Mouse (Mus musculus) thymus, postnatal 25 days (tissue): ENCODE data around the gene Wdr26.

Experiments used
- DNase-seq: peaks from one replicate; pipeline ENCODE4 v3.0.0; 2022

Gene Wdr26

DNA sequence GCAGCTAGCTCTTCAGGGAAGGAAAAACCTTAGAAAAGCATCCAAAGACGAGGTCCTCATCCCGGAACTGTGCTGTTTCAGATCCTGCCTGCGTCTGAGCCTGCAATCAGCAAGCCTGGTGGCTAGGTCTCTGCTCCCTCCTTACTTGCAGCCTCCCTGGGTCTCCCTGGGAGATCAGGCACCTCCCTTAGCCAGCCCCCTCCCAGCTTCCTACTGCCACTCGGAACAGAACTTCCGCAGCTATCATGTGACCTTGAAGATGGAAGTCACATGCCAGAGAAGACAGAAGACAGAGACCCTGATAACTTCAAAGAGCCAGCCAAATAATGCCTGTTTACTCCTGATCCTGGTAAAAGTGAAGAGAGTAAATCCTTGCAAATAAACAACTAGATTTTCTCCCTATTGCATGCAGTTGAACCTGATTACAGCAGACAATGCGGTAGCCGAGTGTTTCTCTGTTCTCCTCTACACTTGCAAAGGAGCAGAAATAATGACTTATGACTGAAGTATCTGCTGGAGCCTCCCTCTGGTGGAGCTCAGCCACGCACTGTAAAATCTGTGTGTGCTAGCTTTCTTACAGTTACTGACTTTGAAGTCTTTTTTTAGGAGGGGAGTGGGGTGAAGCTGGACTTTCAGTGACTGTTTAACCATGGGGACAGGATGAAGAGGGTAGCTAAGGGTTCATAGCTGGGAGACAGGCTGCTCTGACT lies 22.7 kb upstream of the Wdr26 start:
- DNase-seq, result peak; percentile 68

DNA sequence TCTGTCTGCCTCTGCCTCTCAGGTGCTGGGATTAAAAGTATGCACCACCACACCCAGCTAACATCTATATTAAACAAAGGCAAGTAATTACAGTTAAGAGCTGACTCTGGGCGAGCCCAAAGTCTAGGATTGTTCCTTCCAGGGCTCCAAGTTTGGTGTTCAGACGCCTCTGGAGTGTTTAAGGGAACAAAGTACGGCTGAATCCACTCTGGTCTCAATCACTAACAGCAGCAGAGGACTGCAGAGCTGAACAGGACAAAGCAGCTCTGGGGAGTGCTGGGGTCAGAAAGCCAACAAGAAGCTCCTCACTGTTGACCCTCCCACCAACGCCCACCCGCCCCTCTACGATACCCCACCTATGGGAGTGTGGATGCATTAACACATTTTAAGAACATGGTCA lies 21.9 kb upstream of the Wdr26 start:
- DNase-seq, result no peak

DNA sequence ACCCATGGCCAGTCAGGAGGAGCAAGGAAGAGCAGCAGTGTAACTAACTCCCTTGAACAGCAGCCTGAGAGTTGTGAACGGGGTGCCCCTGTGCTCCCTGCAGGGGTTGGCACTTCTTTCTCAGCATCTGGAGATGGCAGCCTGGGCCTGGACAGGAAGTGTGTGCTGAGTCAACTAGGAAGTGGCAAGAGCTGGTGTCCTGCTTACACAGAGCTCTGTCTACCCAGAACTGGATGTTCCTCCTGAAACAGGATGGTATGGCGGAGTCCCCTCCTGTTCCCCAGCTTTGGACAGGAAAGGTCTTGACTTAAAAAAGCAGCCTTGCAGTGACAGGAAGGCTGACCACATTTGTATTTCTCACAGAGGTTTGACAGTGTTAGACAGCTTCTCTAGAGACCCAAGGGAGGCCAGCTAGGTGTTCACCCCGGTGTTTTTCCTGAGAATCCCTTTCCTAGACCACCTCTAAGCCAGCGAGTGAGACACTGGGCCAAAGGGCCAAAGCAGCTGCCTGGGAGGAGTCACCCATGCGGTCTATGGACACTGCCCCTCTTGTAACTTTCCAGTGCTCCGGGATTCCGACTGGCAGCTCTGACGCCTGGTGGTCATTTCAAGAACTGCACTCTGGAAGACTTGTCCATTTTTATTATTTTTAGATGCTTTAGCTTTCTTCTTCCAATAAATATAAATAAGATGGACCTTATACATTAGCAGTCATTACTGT lies 20.7 kb upstream of the Wdr26 start:
- DNase-seq, result peak; percentile 72

DNA sequence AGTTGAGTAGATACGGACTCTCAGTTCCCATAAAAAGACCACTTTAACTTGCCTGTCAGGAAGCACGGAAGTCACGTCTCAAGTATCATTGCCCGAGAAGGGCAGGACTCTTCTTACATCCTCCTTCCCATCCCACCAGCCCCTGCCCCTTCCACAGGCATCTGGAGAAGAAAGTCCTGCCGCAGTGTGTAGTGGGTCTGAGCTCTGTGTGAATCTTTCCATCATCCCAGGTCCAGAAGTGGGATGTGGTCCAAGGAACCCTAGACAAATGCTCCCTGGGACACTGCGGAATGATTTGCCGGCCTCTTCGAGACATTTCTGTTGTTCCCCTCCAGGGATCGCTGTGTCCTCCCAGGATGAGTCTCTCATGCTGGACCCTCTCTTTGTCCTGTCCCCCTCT lies 20.0 kb upstream of the Wdr26 start:
- DNase-seq, result no peak

DNA sequence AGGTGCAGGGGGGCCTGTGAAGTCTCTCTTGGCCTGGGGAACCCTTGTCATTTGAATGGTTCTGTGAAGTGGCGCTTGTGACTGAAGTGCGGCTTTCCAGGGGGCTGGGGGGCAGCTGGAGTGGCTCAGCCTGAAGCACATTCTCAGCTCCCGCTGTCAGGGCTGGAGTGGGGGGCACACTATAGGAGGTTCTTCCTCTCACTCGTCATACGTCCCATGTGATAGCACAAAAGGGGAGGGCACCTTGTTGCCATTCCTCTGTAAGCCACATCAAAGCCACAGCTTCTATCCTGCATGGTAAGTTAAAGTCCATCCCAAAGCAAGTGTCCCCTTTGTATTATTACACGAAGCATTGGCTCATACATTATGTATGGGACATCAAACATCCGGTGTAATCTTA lies 19.5 kb upstream of the Wdr26 start:
- DNase-seq, result peak; percentile 11

DNA sequence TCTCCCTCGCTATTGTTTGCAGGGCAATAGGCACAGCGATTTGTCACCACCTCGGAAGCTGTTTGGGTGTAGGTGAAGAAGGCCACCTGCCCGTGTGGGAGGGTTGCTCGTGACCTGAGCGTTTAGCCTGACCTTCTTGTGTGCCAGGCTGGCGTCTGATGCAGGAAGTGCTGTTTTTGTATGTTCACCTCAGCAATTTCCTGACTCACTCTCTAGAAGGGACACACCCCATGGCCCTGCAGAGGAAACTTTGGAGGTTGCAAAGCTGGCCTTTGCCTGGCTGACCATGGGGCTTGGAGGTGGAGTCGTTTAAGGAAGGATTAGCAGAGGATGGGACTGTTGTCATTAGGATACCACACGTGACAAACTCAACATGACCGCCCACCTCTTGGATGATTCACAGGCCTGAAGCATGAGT lies 18.9 kb upstream of the Wdr26 start:
- peak; percentile 57 for DNase-seq

DNA sequence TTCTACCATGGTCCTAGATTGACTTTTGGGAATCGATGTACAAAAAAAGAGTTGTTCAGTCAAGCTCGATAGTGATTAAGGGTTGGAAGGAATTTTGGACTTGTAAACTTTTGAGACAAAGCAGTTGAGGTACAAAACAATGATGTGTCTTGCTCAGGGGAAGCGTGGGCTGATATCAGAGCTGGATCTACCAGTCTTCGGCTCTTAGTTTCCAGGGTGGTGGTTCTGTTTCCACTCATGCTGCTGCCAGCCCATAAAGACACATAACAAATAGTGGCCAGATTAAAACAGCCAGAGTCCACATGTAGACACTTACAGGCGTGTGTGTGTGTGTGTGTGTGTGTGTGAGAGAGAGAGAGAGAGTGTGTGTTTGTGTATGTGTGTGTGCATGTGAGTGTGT lies 17.2 kb upstream of the Wdr26 start:
- DNase-seq, result peak; percentile 19

DNA sequence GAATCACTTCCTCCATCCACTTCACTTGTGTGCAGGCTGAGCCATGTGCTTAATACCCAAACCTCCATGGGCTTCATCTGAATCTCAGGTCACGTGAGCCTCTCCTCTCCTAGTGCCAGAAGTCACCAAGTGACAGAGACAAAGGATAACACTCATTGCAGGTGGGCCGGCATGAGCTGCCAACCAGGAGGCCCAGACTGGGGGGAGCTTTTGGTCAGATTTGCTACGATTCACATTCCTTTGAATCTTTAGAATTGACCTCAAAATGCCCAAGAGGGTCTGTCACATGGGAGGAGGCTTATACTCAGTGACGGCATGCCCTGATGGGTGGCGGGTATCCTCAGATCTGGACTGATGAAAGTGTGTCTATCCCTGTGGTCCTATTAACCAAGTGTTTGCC lies 16.8 kb upstream of the Wdr26 start:
- DNase-seq, result no peak

DNA sequence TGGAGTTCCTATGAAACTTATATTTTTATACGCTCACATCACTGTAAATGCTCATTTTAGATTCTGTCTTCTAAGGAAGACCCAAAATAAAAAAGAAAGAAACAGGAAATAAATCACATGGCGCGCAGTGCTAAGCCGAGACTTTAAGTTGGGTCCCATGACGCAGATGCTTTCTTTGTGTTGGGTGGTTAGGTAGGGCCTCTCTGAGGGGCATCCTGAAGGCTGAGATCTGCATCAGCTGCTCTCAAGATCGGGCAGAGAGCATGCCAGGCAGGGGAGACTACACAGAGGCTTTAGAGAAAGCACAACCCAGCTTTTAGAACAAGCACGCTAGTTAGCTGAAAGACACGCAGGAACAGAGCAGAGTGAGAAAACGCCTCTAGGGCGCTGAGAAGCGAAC lies 16.0 kb upstream of the Wdr26 start:
- peak; percentile 62 for DNase-seq

DNA sequence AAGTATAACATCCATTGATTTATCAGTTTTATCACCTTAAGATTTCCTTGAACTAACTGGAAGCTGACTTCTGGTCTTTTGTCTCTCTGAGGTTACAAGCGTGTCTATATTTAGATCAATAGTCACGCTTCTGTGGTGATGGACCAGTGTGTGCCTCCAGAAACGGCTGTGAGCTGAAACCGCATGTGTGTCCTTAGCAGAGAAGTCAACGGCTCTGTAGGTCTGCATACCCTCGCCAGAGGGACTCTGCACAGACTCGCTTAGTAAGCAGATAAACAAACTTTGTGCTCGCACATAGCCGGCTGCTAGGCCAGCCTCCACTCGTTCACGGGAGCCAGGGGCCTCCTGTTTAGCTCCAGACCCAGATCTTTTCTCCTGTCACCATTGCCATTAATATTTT lies 15.0 kb upstream of the Wdr26 start:
- peak; percentile 22 for DNase-seq

DNA sequence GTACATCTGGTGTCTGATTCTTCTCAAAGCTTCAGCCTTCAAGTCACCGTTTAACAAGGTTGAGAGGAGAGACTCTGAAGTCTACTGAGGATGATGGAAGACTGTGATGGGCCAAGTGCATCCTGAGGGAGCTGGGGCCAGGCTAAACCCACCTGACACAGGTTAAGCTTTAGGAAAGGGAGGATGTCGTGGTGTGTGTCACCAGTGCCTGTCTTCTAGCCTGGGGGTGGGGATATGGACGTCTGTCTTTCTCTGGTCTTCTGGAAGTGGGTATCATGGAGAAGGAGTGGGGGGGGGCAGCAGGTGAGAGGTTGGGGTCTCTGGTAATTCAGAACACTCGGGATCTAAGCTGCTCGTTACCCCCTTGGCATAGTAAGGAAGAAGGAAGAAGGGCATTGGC lies 13.5 kb upstream of the Wdr26 start:
- no peak for DNase-seq

DNA sequence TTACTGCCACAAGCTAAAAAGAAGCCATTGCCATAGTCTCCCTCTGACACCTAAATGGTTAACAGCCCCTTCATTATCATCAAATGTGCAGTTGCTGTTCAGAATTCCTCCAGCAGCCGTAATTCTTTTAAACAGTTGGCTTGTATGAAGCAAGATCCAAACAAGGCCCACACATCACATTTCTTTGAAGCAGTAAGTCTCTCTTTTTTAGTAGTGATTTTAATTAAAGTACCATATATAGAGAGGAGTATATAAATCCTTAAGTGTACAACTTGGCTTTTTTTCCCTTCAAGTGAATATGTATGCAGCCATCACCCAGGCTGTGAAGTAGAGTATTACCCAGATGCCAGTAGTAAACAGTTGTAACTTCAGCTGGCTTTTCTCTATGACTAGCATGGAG lies 10.2 kb upstream of the Wdr26 start:
- DNase-seq, result no peak

DNA sequence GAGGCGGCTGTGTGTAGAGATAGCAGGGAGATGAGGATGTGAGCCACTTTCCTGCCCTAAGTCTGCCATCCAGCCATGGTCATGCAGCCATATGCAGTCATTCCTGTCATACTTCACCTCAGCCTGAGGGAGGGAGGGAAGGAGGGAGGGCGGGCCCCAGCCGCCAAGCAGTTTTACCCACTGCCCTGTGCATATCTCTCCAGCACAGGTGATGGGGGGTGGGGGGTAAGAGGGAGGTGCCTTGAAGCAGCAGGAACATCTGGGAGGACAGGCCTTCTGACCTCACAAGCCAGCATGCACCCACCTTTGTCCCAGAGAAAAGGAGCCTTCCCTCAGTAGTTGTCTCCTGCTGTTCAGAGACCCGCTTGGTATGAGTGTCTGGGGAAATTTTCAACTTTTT lies 4.5 kb upstream of the Wdr26 start:
- no peak for DNase-seq

DNA sequence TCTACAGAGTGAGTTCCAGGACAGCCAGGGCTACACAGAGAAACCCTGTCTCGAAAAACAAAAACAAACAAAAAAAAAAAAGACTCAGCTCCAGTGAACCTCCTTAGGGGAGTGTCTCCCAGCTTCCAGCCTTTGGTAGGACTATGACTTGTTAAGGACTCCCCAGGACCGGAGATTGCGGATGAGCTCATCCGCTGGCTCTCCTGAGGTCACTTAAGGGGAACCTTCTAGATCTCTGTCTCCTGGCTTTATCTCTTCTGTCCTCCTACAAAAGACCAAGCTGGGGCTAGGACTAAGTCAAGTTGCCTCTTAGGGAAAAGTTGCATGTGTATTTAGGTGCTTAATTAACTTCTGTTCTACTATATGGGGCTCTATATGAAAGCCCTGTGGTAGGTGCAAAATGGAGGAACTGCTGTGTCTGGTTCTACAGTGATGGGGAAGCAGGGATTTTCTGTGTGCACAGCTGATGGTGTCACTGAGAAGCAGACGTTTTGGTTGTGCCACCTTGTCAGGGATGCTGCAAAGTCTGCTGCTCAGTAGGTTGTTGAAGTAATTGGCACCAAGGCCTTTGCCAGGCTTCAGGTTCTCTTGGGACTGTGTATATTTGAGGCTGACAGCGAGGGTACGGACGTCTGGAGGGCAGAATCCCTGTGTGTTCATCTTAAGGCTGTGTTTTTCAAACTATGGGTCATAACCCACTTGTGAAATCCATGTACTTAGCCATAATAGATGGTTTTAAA lies 2.7 kb upstream of the Wdr26 start:
- no peak for DNase-seq

DNA sequence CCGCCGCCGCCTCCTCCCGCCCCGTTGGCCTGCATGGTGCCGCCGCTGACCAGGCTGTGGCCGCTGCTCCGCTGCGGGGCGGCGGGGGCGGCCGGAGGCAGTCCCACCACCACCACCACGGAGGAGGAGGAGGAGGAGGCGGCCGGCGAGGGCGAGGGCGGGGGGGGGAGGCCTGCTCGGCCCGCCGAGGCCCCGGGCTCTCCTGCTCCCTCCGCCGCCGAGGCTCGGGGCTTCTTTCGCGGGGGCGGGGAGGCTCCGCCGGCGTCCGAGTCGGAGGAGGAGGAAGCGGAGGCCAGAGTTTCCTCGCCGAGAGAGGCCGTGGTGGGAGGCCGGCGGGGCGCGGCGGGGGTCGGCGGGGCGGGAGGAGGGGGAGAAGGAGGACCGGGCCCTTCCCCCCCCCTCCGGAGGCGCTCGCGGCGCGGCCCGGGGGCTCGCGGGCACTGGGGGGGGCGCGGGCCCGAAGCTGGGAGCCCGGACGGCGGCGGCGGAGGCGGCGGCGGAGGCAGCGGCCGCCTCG lies 340 bp downstream of the Wdr26 start:
- no peak for DNase-seq

DNA sequence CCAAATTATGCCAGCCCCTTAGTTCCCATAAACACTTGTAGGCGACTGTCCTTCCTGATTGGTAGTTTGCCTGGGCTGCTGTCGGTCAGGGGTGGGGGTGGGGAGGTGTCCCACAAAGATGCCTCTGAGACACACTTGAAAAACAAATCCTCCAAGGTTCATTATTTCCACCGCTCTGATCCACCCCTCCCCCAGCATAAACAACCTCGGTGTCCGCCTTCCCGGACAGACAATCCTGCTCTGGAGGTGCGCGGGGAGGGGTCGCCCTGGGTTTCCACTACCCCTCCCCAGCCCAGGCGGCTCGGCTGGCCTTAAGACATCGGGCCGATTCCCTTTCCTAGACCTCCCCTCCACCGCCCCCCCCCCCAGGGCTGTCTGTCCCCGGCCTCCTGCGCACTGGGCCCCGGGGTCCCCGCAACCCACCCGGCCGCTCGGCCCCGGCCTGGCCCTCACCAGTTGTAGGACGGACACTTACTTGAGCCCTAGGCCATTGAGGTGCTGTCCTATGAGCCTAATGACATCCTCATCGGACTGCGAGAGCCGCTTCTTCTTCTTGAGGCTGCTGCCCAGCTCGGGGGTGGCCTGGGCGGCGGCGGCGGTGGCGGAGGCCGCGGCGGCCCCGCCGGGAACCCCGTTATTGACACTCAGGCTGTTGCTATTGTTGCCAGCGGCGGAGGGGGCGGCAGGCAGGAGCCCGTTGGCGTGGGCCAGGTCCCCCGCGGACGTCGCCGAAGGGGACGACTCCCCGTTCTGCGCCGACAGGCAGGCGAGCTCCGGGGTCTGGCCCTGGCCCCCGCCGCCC lies 999 bp downstream of the Wdr26 start:
- peak; percentile 39 for DNase-seq

DNA sequence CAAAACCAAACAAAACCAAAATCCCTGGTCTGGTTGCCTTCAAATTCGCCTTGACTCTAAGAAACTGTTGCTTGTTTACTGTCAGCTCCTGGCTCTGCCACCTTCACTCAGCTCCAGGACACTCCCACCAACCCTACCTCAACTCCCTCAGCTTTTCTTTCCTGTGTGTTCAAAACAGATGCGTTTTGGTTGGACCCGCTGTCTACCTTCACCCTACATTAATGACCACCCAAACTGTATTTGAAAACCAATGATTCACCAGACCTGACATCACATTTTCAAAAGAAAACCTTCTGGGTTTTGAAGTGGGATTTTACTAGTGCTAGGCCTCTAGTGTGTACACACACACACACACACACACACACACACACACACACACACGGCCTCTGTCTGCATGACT lies 1.7 kb downstream of the Wdr26 start:
- peak; percentile 21 for DNase-seq

DNA sequence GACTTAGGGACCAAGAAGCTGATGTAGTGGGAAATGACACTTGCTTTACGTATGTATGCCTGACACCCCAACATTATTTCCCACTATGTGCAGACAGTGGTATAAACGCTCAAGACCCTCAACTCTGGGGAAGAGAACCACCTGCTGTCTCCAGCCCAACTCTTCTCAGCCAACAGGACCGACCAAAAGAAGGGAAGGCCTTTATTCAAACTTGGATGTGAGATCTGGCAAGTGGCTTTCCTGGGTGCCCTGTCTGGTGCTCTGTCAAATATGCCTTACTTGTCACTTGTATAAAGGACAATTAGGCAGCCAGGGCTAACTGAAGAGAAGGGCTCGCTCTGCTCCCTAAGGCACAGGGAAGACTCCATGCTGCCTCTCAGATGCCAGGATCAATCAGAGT lies 12.4 kb downstream of the Wdr26 start:
- DNase-seq, result no peak

DNA sequence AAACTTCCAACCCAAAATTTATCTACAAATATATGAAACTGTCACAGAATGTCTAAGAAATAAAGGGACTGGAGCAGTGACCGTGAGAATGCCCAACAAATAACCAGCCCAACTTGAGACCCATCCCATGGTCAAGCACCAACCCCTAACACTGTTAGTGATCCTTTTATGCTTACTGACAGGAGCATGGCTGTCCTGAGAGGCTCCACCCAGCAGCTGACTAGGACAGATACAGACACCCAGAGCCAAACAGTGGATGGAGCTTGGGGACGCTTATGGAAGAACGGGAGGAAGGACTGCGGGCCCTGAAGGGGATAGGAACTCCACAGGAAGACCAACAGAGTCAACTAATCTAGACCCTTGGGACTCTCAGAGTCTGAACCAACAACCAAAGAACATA lies 22.9 kb downstream of the Wdr26 start:
- no peak for DNase-seq

DNA sequence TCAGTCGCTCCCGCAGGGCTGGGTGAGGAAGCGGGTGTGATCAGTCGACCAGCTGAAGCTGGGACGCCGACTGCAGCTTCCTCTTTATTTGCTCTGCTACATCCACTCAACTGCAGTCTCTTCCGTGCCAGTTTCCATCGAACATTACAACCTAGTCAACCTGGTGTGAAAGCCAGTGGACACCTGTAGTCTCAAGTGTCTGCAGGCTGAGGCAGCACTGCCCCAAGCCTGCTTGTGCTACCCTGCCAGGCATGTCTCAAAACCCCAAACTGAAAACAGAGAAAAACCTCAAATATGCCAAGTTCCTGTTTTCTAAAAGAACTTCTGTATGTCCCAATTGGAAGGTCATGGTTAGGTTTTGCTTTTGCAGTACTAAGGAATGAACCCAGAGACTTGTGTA lies 41.6 kb downstream of the Wdr26 start:
- peak; percentile 18 for DNase-seq

DNA sequence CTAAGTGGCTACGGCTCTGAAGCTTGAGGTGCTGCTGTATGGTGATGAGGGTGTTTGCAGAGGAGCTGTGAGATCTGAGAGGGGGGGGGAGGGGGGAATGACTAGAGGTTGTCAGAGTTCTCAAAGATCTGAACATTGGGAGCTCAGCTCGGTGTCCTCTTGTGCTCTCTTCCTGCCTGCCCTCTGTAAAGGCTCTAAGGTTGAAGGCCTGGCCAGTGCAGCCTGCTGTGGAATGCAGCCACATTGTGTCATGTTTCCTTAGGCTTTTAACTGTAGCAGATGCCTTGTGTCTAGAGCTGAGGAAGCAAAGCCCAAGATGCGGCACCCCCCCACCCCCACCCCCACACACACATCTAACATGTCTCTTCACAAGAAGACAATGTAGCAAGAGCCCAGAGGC lies 43.4 kb downstream of the Wdr26 start:
- DNase-seq, result no peak

DNA sequence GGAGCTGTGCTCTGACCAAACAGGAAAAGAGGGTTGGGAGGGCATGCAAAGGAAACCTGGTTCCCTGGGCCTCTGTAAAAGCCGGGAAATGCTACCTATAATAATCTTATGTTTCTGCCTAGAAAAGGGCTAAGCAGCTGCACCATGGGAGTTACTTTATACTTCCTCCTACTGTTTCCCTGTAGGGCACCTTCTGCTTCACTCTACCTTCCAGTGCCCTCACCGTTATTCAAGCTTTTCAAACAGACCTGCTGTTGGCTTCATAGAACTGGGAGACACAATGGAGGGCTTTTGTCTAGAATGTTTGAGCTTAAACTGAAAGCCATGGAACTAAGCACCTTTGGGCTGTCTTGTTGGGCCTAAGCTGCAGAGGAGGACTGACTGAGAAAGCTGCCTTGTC lies 44.0 kb downstream of the Wdr26 start:
- no peak for DNase-seq

DNA sequence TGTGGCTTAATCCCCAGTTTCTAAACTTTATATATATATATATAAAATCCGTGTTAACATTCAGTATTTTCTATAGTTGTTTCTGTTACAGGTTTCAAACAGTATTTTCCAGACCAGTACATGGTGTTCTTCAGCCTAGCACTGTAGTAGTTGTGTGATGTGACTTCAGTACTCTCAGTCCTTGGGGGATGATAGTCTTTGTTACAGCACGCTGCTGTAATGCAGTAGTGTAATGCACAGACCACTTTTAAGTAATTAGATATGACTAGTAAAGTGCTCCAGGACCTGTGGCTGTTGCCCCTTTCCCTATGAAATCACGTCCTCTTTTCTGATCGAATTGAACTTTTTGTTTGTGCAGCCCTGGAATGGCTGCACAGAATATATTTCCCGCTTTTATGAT lies 60.3 kb downstream of the Wdr26 start:
- DNase-seq, result no peak
